Mouse (Mus musculus) lung, postnatal 0 days (tissue): ENCODE data around the gene Dnajc7. TPM values are rescaled to one million over a fixed set of nuclear protein-coding genes. Genes with fewer than 3 reads are reported as not detected.
A peak's percentile ranks its signal among the peaks of the same experiment; 100 is the strongest.

Experiments
- ATAC-seq: fragments of 200-750 bp; cut with Nextera tagmentation; 2 replicates; pipeline ENCODE4 v1.8.0; 2017; ENCODE audit warnings: moderate library complexity
- DNase-seq: peaks from one replicate; pipeline ENCODE4 v3.0.0-alpha.2; 2016; ENCODE audit warnings: low spot score
- H3K27ac ChIP-seq: fragments of 300-500 bp; sonication (generic); 2 replicates; pipeline ENCODE4 v1.5.1; 2014; ENCODE audit warnings: antibody characterized with exemption, mild to moderate bottlenecking, low read length, mixed read lengths
- H3K27me3 ChIP-seq: fragments of 300-500 bp; sonication (generic); replicated peaks from 2 replicates; pipeline ENCODE4 v1.6.1; 2014; ENCODE audit warnings: low read length, mixed read lengths; ENCODE audit not compliant: insufficient read depth
- H3K36me3 ChIP-seq: fragments of 300-500 bp; sonication (generic); 2 replicates; pipeline ENCODE4 v1.6.1; 2014; ENCODE audit warnings: low read length, mixed read lengths; ENCODE audit not compliant: insufficient read depth
- H3K4me1 ChIP-seq: fragments of 300-500 bp; sonication (generic); 2 replicates; pipeline ENCODE4 v1.6.1; 2014; ENCODE audit warnings: antibody characterized with exemption, low read depth, low read length, mixed read lengths; ENCODE audit not compliant: insufficient read depth
- H3K4me2 ChIP-seq: fragments of 300-500 bp; sonication (generic); replicated peaks from 2 replicates; pipeline ENCODE4 v1.6.1; 2014; ENCODE audit warnings: low read depth, mild to moderate bottlenecking, low read length, moderate library complexity, mixed read lengths
- H3K4me3 ChIP-seq: fragments of 300-500 bp; sonication (generic); 2 replicates; pipeline ENCODE4 v1.5.1; 2014; ENCODE audit warnings: low read depth, low read length
- H3K9ac ChIP-seq: fragments of 300-500 bp; sonication (generic); replicated peaks from 2 replicates; pipeline ENCODE4 v1.6.1; 2014; ENCODE audit warnings: low read depth, mild to moderate bottlenecking
- H3K9me3 ChIP-seq: fragments of 300-500 bp; sonication (generic); 2 replicates; pipeline ENCODE4 v1.6.1; 2016; ENCODE audit warnings: low read length, mixed read lengths
- CTCF ChIP-seq: IDR thresholded peaks from 2 replicates; pipeline ENCODE4 v1.5.1; 2016; ENCODE audit warnings: antibody characterized with exemption, mild to moderate bottlenecking
- EP300 ChIP-seq: IDR thresholded peaks from 2 replicates; pipeline ENCODE4 v1.6.1; 2016; ENCODE audit warnings: antibody characterized with exemption, mild to moderate bottlenecking, control low read depth
- WGBS: fragments of 180-500 bp; shearing (Covaris S2); extraction: QIAGEN DNeasy Blood & Tissue Kit; methylation state at CpG from one replicate; pipeline ENCODE4 v1.1.7; 2014; 5-methylcytosine and 5-hydroxymethylcytosine counted together
- polyA plus RNA-seq: library from polyadenylated mRNA; unstranded; fragments of >200 nt; fragmentation: Nextera tagmentation; extraction: Ambion mirVana; gene quantifications from 2 replicates; pipeline ENCODE4 v1.2.1, GENCODE M21; 2015

The Dnajc7 gene
- polyA plus RNA-seq, 1 experiment from 2014 or later: 99.1 TPM

DNA sequence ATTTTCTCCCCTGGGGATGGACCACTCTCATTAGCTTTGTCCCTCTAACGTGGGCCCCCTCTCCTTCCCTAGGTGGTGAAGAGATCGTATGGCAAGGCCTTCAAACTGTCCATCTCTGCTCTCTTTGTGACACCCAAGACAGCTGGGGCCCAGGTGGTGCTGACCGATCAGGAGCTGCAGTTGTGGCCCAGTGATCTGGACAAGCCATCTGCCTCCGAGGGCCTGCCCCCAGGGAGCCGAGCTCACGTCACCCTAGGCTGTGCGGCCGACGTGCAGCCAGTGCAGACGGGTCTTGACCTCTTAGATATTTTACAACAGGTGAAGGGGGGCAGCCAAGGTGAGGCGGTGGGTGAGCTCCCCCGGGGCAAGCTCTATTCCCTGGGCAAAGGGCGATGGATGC lies 39.7 kb downstream of the Dnajc7 start:
- H3K9ac ChIP-seq: no peak overlapping the region
- no peak for TF ChIP-seq EP300
- no peak for TF ChIP-seq CTCF
- peaks cover 25% of the 10 kb centered on the region for H3K36me3 ChIP-seq
- DNase-seq (no peak), ATAC-seq (no peak)
- H3K4me2 ChIP-seq: no peak overlapping the region
- H3K9me3 ChIP-seq: no peaks in the 10 kb centered on the region
- H3K4me3 ChIP-seq: no peak overlapping the region
- WGBS: 87% methylated on average over 13 of the region's 13 CpGs
- no peak overlapping the region for H3K27ac ChIP-seq
- no peaks in the 10 kb centered on the region for H3K27me3 ChIP-seq
- no peaks in the 10 kb centered on the region for H3K4me1 ChIP-seq

DNA sequence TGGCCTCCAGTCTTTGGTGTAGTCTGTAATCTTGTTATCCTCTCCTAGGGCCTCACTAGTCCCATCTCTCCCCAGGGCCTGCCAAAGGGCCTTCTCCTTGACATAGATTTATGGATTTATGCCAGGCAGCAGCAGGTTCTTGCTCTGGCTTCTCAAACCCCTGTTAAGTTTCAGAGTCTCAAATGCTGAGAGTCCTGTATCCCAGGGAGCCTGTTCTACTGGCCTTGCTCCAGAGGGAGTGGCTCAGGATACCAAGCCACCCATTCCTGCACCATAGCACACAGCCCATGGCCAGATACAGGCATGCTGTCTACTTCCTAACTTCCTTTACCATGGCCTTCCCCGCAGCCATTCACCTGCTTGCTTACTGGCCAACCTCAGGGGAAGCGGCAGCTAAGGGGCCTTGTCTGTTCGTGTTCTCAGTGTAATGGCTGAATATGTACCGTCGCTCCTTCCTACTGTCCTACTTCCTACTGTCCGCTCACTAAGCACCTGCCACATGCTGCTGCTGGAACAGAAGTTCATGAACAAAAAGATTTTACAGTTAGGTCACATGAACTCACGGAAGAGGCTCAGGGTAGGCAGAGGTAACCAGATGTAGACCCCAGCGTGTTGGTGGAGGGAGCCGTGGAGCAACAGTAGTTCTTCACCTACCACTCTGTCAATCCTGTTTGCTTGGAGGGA lies 40.7 kb downstream of the Dnajc7 start:
- no peak for TF ChIP-seq EP300
- no peak for TF ChIP-seq CTCF
- Histone ChIP-seq H3K9me3 (no peaks in the 10 kb centered on the region), H3K4me2 (no peak overlapping the region), H3K27ac (no peak overlapping the region), H3K4me1 (no peaks in the 10 kb centered on the region), H3K36me3 (peaks cover 15% of the 10 kb centered on the region), H3K9ac (no peak overlapping the region), H3K4me3 (no peak overlapping the region), H3K27me3 (no peaks in the 10 kb centered on the region)
- WGBS: 88% methylated on average over 9 of the region's 9 CpGs
- no peak for DNase-seq
- no peak for ATAC-seq

DNA sequence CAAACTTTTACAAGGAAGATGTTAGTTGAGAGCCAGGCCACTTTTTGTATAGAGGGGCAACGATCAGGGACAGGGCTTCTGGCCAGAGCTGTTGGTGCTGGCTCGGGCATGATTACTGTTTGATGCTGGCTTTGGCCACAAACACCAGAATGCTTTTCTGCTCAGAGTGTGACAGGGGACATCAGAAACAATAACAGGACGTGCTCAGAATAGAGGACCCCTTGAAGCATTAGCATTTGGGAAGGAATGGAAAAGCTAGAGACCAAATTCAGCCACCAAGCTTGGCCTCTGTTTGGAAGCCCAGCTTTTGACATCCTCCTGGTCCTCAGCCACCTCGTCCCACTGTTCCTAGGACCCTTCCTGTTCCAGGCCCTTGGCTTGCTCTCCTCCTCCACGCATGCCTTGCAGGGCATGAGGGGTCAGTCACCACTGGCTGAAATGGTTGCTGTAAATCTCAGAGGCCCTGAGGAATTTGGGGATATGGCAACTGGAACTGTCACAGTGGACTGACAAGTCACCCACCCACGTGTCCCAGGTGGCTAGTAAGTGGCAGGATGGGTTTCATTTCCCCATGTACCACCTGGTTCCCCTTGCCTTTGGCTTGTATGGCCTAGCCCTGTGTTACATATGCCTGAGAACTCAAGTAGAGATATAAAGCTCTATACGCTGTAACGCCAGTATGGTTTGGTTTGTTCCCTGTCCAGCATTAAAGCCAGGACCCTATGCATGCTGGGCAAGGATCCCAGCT lies 41.9 kb downstream of the Dnajc7 start:
- no peak for DNase-seq
- Histone ChIP-seq H3K4me1 (no peaks in the 10 kb centered on the region), H3K9me3 (no peaks in the 10 kb centered on the region), H3K9ac (no peak overlapping the region), H3K4me3 (no peak overlapping the region), H3K27me3 (no peaks in the 10 kb centered on the region), H3K27ac (no peak overlapping the region), H3K4me2 (no peak overlapping the region), H3K36me3 (peaks cover 4% of the 10 kb centered on the region; the same call in 1 of the 2 replicates)
- TF ChIP-seq EP300 (no peak), CTCF (no peak)
- no peak for ATAC-seq
- WGBS: 65% methylated on average over 8 of the region's 8 CpGs

DNA sequence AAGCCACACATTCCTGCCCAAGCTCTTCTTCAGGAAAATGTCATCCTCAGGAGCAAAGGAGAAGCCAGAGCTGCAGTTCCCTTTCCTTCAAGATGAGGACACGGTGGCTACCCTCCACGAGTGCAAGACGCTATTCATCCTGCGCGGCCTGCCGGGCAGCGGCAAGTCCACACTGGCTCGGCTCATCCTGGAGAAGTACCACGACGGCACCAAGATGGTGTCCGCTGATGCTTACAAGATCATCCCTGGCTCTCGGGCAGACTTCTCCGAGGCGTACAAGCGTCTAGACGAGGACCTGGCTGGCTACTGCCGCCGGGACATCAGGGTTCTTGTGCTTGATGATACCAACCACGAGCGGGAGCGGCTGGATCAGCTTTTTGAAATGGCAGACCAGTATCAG lies 43.7 kb downstream of the Dnajc7 start:
- ATAC-seq (no peak), DNase-seq (no peak)
- Histone ChIP-seq H3K27me3 (no peaks in the 10 kb centered on the region), H3K4me2 (no peak overlapping the region), H3K9me3 (no peaks in the 10 kb centered on the region), H3K4me1 (no peaks in the 10 kb centered on the region), H3K4me3 (no peak overlapping the region), H3K9ac (no peak overlapping the region), H3K27ac (no peak overlapping the region), H3K36me3 (no peaks in the 10 kb centered on the region)
- TF ChIP-seq EP300: no peak
- no peak for TF ChIP-seq CTCF
- 69% methylated on average over 21 of the region's 21 CpGs for WGBS

DNA sequence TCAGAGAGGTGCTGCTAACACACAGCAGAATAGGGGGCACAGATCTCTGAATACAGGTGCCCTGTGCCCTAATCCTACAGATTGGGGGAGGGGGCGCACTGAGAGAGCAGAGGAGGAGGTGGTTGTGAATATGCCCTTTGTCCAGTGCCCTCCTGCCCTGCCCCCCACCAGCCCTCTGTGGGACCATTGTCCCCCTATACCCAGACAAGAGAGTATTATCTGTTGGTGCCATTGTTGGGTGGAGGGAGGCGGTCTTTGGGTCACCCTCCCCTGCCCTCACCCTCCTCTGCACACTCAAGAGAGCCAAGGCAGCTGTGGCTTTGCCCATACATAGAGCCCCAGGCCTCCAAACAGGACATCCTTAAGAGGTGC lies 44.5 kb downstream of the Dnajc7 start:
- Histone ChIP-seq H3K36me3 (no peaks in the 10 kb centered on the region), H3K4me2 (peak overlapping the region; percentile 65), H3K27ac (no peak overlapping the region), H3K4me1 (no peaks in the 10 kb centered on the region), H3K9me3 (no peaks in the 10 kb centered on the region), H3K4me3 (peak overlapping the region; percentile 72), H3K27me3 (no peaks in the 10 kb centered on the region), H3K9ac (peak overlapping the region; percentile 48; the same call in 1 of the 2 replicates)
- WGBS: 71% methylated on average over 1 of the region's 2 CpGs
- TF ChIP-seq EP300: no peak
- no peak for TF ChIP-seq CTCF
- ATAC-seq (no peak), DNase-seq (no peak)

DNA sequence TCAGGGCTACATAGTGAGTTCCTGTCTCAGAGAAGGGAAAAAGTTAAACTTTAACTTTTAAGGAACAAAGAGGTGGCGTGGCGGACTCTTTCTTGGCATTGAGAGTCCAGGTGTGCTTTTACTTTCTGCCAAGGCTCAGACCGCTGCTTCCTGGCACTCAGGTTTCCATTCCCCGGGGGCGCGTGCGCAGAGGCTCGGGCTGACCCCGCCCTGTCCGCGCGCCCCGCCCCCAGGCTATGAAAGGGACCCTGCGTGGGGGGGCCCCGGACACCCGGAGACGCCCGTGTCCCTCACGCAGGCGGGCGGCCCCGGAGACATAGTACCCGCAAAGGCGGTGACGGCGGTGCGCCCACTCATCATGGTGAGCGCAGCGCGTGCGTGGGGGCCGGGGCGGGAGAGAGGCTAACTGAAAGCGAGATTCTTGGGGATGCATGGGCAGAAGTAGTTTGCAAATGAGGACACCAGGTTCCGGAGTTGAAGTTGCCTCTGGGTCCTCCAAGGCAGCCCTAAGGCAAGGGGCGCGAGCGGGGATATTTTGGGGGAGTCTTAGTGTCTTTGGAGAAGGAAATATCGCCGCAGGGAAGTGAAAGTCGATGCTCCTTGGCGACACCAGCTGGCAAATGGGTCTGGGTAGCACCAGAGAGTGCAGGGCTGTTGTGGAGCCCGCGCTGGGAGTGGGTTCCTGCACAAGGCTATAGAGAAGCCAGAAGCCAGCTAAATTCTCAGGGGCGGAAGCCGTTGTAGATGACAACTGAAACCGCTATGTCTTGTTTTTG lies 45.1 kb downstream of the Dnajc7 start, which contains the start of gene Cnp:
Cnp (plus strand) TSS at position 197 of the 776 bp plus-strand sequence.
- 1% methylated on average over 47 of the region's 47 CpGs for WGBS
- ATAC-seq (peak; percentile 91), DNase-seq (peak; percentile 87)
- Histone ChIP-seq H3K27ac (peak within 1 kb of the TSS; percentile 63), H3K4me1 (no peaks in the 10 kb centered on the region), H3K4me2 (peak within 1 kb of the TSS; percentile 65), H3K36me3 (no peaks in the 10 kb centered on the region), H3K9me3 (no peaks in the 10 kb centered on the region), H3K27me3 (no peaks in the 10 kb centered on the region), H3K9ac (peak within 1 kb of the TSS; percentile 48), H3K4me3 (peak within 1 kb of the TSS; percentile 72)
- TF ChIP-seq EP300: no peak
- TF ChIP-seq CTCF: peak; percentile 37
